Mouse (Mus musculus) hindbrain, postnatal 0 days (tissue): ENCODE measurements around the gene Ptges2. TPM values are rescaled to one million over a fixed set of nuclear protein-coding genes. Genes with fewer than 3 reads are reported as not detected.

Experiments used
- ATAC-seq: fragments of 200-750 bp; cut with Nextera tagmentation; 2 replicates; pipeline ENCODE4 v1.8.0; 2017; ENCODE audit warnings: mild to moderate bottlenecking, moderate TSS enrichment, moderate library complexity
- DNase-seq: peaks from one replicate; pipeline ENCODE4 v3.0.0-alpha.2; 2015; ENCODE audit warnings: low spot score
- H3K27ac ChIP-seq: fragments of 300-500 bp; sonication (generic); 2 replicates; pipeline ENCODE4 v1.5.1; 2014; ENCODE audit warnings: mild to moderate bottlenecking
- H3K27me3 ChIP-seq: fragments of 300-500 bp; sonication (generic); 2 replicates; pipeline ENCODE4 v1.6.1; 2014; ENCODE audit warnings: low read length, mixed read lengths; ENCODE audit not compliant: insufficient read depth
- H3K36me3 ChIP-seq: fragments of 300-500 bp; sonication (generic); 2 replicates; pipeline ENCODE4 v1.6.1; 2014; ENCODE audit warnings: low read length, mixed read lengths; ENCODE audit not compliant: insufficient read depth
- H3K4me1 ChIP-seq: fragments of 300-500 bp; sonication (generic); 2 replicates; pipeline ENCODE4 v1.6.1; 2014; ENCODE audit warnings: antibody characterized with exemption, low read length, mixed read lengths; ENCODE audit not compliant: insufficient read depth
- H3K4me2 ChIP-seq: fragments of 300-500 bp; sonication (generic); 2 replicates; pipeline ENCODE4 v1.6.1; 2014; ENCODE audit warnings: low read depth, mild to moderate bottlenecking, low read length, moderate library complexity, mixed read lengths
- H3K4me3 ChIP-seq: fragments of 300-500 bp; sonication (generic); 2 replicates; pipeline ENCODE4 v1.5.1; 2014; ENCODE audit warnings: low read length
- H3K9ac ChIP-seq: fragments of 300-500 bp; sonication (generic); replicated peaks from 2 replicates; pipeline ENCODE4 v1.6.1; 2014; ENCODE audit warnings: mild to moderate bottlenecking, low read length, moderate library complexity, mixed read lengths
- H3K9me3 ChIP-seq: fragments of 300-500 bp; sonication (generic); 2 replicates; pipeline ENCODE4 v1.6.1; 2016; ENCODE audit warnings: low read length, mixed read lengths
- CTCF ChIP-seq: IDR thresholded peaks from 2 replicates; pipeline ENCODE4 v1.5.1; 2016; ENCODE audit warnings: antibody characterized with exemption, control low read depth, low read depth
- WGBS: fragments of 180-500 bp; shearing (Covaris S2); extraction: QIAGEN DNeasy Blood & Tissue Kit; methylation state at CpG from one replicate; pipeline ENCODE4 v1.1.7; 2014; 5-methylcytosine and 5-hydroxymethylcytosine counted together
- polyA plus RNA-seq: library from polyadenylated mRNA; unstranded; fragments of >200 nt; fragmentation: Nextera tagmentation; extraction: Ambion mirVana; gene quantifications from 2 replicates; pipeline ENCODE4 v1.2.1, GENCODE M21; 2015
- total RNA-seq: library from RNA; depleted of rRNA; stranded (reverse); fragments of >200 nt; gene quantifications from 2 replicates; pipeline ENCODE4 v1.2.3, GENCODE M21; 2014

The Ptges2 gene
- total and polyA plus RNA-seq, 2 experiments from 2014 or later = 41.3 to 55.6 TPM

GRCm38 (mm10) chr2:32395946-32396621 is 388 bp downstream of the Ptges2 start:
- Histone ChIP-seq H3K9ac (peak overlapping the region; percentile 83), H3K9me3 (no peaks in the 10 kb centered on the region), H3K4me1 (peaks cover 8% of the 10 kb centered on the region; the same call in 1 of the 2 replicates), H3K27ac (peak overlapping the region; percentile 90), H3K27me3 (no peaks in the 10 kb centered on the region), H3K36me3 (peaks cover 8% of the 10 kb centered on the region; the same call in 1 of the 2 replicates), H3K4me2 (peak overlapping the region; percentile 91), H3K4me3 (peak overlapping the region; percentile 93)
- ATAC-seq = peak; percentile 96
- under 1% methylated on average over 58 of the region's 59 CpGs for WGBS
- no peak for TF ChIP-seq CTCF
- DNase-seq = peak; percentile 96

GRCm38 (mm10) chr2:32396695-32397094 is 999 bp downstream of the Ptges2 start:
- Histone ChIP-seq H3K36me3 (peaks cover 11% of the 10 kb centered on the region; the same call in 1 of the 2 replicates), H3K4me3 (peak overlapping the region; percentile 93), H3K4me1 (peaks cover 8% of the 10 kb centered on the region; the same call in 1 of the 2 replicates), H3K27me3 (no peaks in the 10 kb centered on the region), H3K9me3 (no peaks in the 10 kb centered on the region), H3K9ac (peak overlapping the region; percentile 83), H3K27ac (peak overlapping the region; percentile 90), H3K4me2 (peak overlapping the region; percentile 91)
- DNase-seq (no peak), ATAC-seq (no peak)
- under 1% methylated on average over 15 of the region's 15 CpGs for whole genome bisulfite sequencing
- no peak for TF ChIP-seq CTCF

GRCm38 (mm10) chr2:32404663-32405062 is 9.0 kb downstream of the Ptges2 start:
- WGBS = 24% methylated on average over 2 of the region's 2 CpGs
- ATAC-seq (peak; percentile 49; the same call in 1 of the 2 replicates), DNase-seq (peak; percentile 98)
- no peak overlapping the region for H3K27ac ChIP-seq
- H3K9me3 ChIP-seq = no peaks in the 10 kb centered on the region
- H3K36me3 ChIP-seq = peaks cover 18% of the 10 kb centered on the region
- TF ChIP-seq CTCF = peak; percentile 100
- no peak overlapping the region for H3K4me2 ChIP-seq
- H3K4me1 ChIP-seq = no peaks in the 10 kb centered on the region
- no peaks in the 10 kb centered on the region for H3K27me3 ChIP-seq
- no peak overlapping the region for H3K4me3 ChIP-seq
- H3K9ac ChIP-seq = no peak overlapping the region

- Histone ChIP-seq H3K27me3 (no peaks in the 10 kb centered on the region), H3K4me3 (no peak overlapping the region), H3K9me3 (no peaks in the 10 kb centered on the region), H3K27ac (no peak overlapping the region), H3K4me2 (no peak overlapping the region), H3K4me1 (no peaks in the 10 kb centered on the region), H3K36me3 (peaks cover 5% of the 10 kb centered on the region), H3K9ac (no peak overlapping the region)
- WGBS = 83% methylated on average over 7 of the region's 7 CpGs
- no peak for ATAC-seq
- no peak for DNase-seq
- TF ChIP-seq CTCF = no peak
These were observed 11.6 kb downstream of the Ptges2 start for GRCm38 (mm10) chr2:32407144-32407824.

GRCm38 (mm10) chr2:32408429-32409424 is 13.0 kb downstream of the Ptges2 start:
- Histone ChIP-seq H3K9ac (no peak overlapping the region), H3K9me3 (no peaks in the 10 kb centered on the region), H3K36me3 (no peaks in the 10 kb centered on the region), H3K4me1 (no peaks in the 10 kb centered on the region), H3K27me3 (no peaks in the 10 kb centered on the region), H3K27ac (no peak overlapping the region), H3K4me2 (no peak overlapping the region), H3K4me3 (no peak overlapping the region)
- 75% methylated on average over 25 of the region's 25 CpGs for WGBS
- ATAC-seq (no peak), DNase-seq (no peak)
- no peak for TF ChIP-seq CTCF

GRCm38 (mm10) chr2:32411407-32411806 is 15.7 kb downstream of the Ptges2 start:
- H3K9me3 ChIP-seq = no peaks in the 10 kb centered on the region
- H3K27me3 ChIP-seq = no peaks in the 10 kb centered on the region
- H3K9ac ChIP-seq = no peak overlapping the region
- no peak overlapping the region for H3K27ac ChIP-seq
- 77% methylated on average over 7 of the region's 7 CpGs for WGBS
- ATAC-seq (no peak), DNase-seq (no peak)
- H3K4me1 ChIP-seq = no peaks in the 10 kb centered on the region
- H3K4me3 ChIP-seq = no peak overlapping the region
- no peak overlapping the region for H3K4me2 ChIP-seq
- H3K36me3 ChIP-seq = peaks cover 25% of the 10 kb centered on the region
- TF ChIP-seq CTCF = no peak
